Mouse (Mus musculus): ENCODE measurements around the gene Gm6812. TPM values are rescaled to one million over a fixed set of nuclear protein-coding genes. Genes with fewer than 3 reads are reported as not detected.

The Gm6812 gene
- not detected for total RNA-seq (2023)

DNA sequence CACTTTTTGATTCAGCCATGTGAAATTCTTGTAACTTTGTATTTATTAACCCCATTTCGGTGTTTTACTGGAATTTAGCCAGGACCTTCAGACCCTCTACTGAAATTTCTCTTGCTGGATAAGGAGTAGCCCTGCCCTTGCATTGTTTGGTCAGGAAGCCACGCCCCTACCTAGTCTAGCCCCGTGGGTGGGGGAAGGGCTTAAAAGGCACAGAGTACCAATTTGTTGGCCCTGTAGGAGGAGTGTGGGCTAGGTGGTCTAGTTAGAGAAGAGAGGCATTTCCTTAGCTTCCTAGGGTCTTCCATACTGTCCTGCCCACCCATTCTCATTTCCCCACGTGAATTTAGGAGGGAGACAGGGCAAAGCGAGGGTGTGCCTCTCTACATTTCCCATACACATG lies at the start of gene Gm6812:
Gm6812 (minus strand) TSS at position 101 of the 400 bp plus-strand sequence.

Other genes starting within 250 kb of the Gm6812 start
- 100 to 1,000 TPM in 1 of 2 experiments, 10 to 100 TPM in 1; 87.7 to 112 TPM for gene Fmr1, start 214.5 kb downstream of the Gm6812 start, total RNA-seq (2023)
- gene Fmr1nb, start 131.2 kb downstream of the Gm6812 start, total RNA-seq (2023), result not detected
- gene Gm14698, start 72.0 kb downstream of the Gm6812 start, total RNA-seq (2023), result 1 to 10 TPM; 1.6 to 3.5 TPM

Data from T-cell, adult 66 days (primary cell).